Mouse (Mus musculus) testis, postnatal 14 days (tissue): ENCODE measurements around the gene Cd320.
"Not testable (repeated sequence)": the region's sequence is repeated elsewhere in the genome, so short reads cannot be mapped to it uniquely, and the experiment has no call there.

ENCODE experiments used
- DNase-seq: peaks from one replicate; pipeline ENCODE4 v3.0.0; 2021; ENCODE audit warnings: low spot score

Cd320 gene

GRCm38 (mm10) chr17:33842966-33843795 lies at the start of gene Cd320:
Gene Cd320 (plus strand): TSS chr17:33843091.
- DNase-seq: peak; percentile 93

GRCm38 (mm10) chr17:33798306-33798705 lies 44.6 kb upstream of the Cd320 start:
- no peak for DNase-seq

- DNase-seq: no peak
Observed at GRCm38 (mm10) chr17:33799277-33799676, 43.6 kb upstream of the Cd320 start.

- DNase-seq: no peak
Observed at GRCm38 (mm10) chr17:33802221-33802620, 40.7 kb upstream of the Cd320 start.

- DNase-seq: no peak
Observed at GRCm38 (mm10) chr17:33804205-33804604, 38.7 kb upstream of the Cd320 start.

- no peak for DNase-seq
Observed at GRCm38 (mm10) chr17:33804745-33805144, 38.1 kb upstream of the Cd320 start.

- DNase-seq: no peak
Observed at GRCm38 (mm10) chr17:33807181-33807888, 35.6 kb upstream of the Cd320 start.

- no peak for DNase-seq
Observed at GRCm38 (mm10) chr17:33808192-33808591, 34.7 kb upstream of the Cd320 start.

- peak; percentile 93 for DNase-seq
Observed at GRCm38 (mm10) chr17:33810334-33811141, 32.4 kb upstream of the Cd320 start, which contains the start of gene Kank3. Gene Kank3 (plus strand): TSS chr17:33810519.

GRCm38 (mm10) chr17:33811142-33811516 lies 31.8 kb upstream of the Cd320 start:
- DNase-seq: no peak

- no peak for DNase-seq
Observed at GRCm38 (mm10) chr17:33812475-33812874, 30.4 kb upstream of the Cd320 start.

- DNase-seq: peak; percentile 64
Observed at GRCm38 (mm10) chr17:33812990-33813389, 29.9 kb upstream of the Cd320 start.

GRCm38 (mm10) chr17:33815399-33815798 lies 27.5 kb upstream of the Cd320 start:
- DNase-seq: no peak

- no peak for DNase-seq
Observed at GRCm38 (mm10) chr17:33816612-33817011, 26.3 kb upstream of the Cd320 start.

- peak; percentile 92 for DNase-seq
Observed at GRCm38 (mm10) chr17:33817184-33817968, 25.5 kb upstream of the Cd320 start.

- no peak for DNase-seq
Observed at GRCm38 (mm10) chr17:33817969-33818643, 24.8 kb upstream of the Cd320 start.

- DNase-seq: no peak
Observed at GRCm38 (mm10) chr17:33822436-33822959, 20.4 kb upstream of the Cd320 start.

GRCm38 (mm10) chr17:33823171-33823570 lies 19.7 kb upstream of the Cd320 start:
- not testable (repeated sequence) for DNase-seq

- peak; percentile 97 for DNase-seq
Observed at GRCm38 (mm10) chr17:33824084-33824996, 18.6 kb upstream of the Cd320 start, which contains the start of the genes Rps28 and Ndufa7. Gene Rps28 (minus strand): TSS chr17:33824562. Gene Ndufa7 (plus strand): TSS chr17:33824572.

- not testable (repeated sequence) for DNase-seq
Observed at GRCm38 (mm10) chr17:33824997-33825330, 17.9 kb upstream of the Cd320 start.
